Mouse (Mus musculus) heart, embryonic 11.5 days (tissue): ENCODE measurements around the gene Cma2. TPM values are rescaled to one million over a fixed set of nuclear protein-coding genes. Genes with fewer than 3 reads are reported as not detected.

Experiments
- ATAC-seq: fragments of 200-750 bp; cut with Nextera tagmentation; replicated peaks from 2 replicates; pipeline ENCODE4 v1.8.0; 2017; ENCODE audit warnings: moderate library complexity; ENCODE audit not compliant: insufficient number of reproducible peaks, low FRiP score, low TSS enrichment
- H3K27ac ChIP-seq: fragments of 300-500 bp; sonication (generic); 2 replicates; pipeline ENCODE4 v1.5.1; 2014; ENCODE audit warnings: mild to moderate bottlenecking, low read depth, low read length
- H3K27me3 ChIP-seq: fragments of 300-500 bp; sonication (generic); 2 replicates; pipeline ENCODE4 v1.6.1; 2014; ENCODE audit warnings: mild to moderate bottlenecking, low read length, mixed read lengths; ENCODE audit not compliant: control insufficient read depth, insufficient read depth
- H3K36me3 ChIP-seq: fragments of 300-500 bp; sonication (generic); 2 replicates; pipeline ENCODE4 v1.6.1; 2014; ENCODE audit warnings: mild to moderate bottlenecking, low read length, moderate library complexity, mixed read lengths; ENCODE audit not compliant: control insufficient read depth, insufficient read depth
- H3K4me1 ChIP-seq: fragments of 300-500 bp; sonication (generic); 2 replicates; pipeline ENCODE4 v1.6.1; 2014; ENCODE audit warnings: low read length; ENCODE audit not compliant: control insufficient read depth, insufficient read depth
- H3K4me2 ChIP-seq: fragments of 300-500 bp; sonication (generic); 2 replicates; pipeline ENCODE4 v1.6.1; 2014; ENCODE audit warnings: mild to moderate bottlenecking, moderate library complexity
- H3K4me3 ChIP-seq: fragments of 300-500 bp; sonication (generic); 2 replicates; pipeline ENCODE4 v1.5.1; 2014; ENCODE audit warnings: low read depth, low read length
- H3K9ac ChIP-seq: fragments of 300-500 bp; sonication (generic); 2 replicates; pipeline ENCODE4 v1.6.1; 2014; ENCODE audit warnings: mild to moderate bottlenecking, low read depth, low read length, moderate library complexity
- H3K9me3 ChIP-seq: fragments of 300-500 bp; sonication (generic); replicated peaks from 2 replicates; pipeline ENCODE4 v1.6.1; 2016; ENCODE audit warnings: low read length; ENCODE audit not compliant: control insufficient read depth
- WGBS: fragments of 180-500 bp; shearing (Covaris S2); extraction: QIAGEN DNeasy Blood & Tissue Kit; methylation state at CpG from one replicate; pipeline ENCODE4 v1.1.7; 2014; ENCODE audit not compliant: insufficient replicate concordance; 5-methylcytosine and 5-hydroxymethylcytosine counted together
- polyA plus RNA-seq: library from polyadenylated mRNA; unstranded; fragments of >200 nt; fragmentation: Nextera tagmentation; extraction: Ambion mirVana; gene quantifications from 2 replicates; pipeline ENCODE4 v1.2.1, GENCODE M21; 2014

Gene Cma2
- not detected in 2 replicates for polyA plus RNA-seq

- 76% methylated on average over 6 of the region's 6 CpGs for WGBS
Observed at GRCm38 (mm10) chr14:55950346-55951030, at the start of gene Cma2. Gene Cma2, plus strand, starts transcription at chr14:55950980.

GRCm38 (mm10) chr14:55905518-55905917 lies 45.3 kb upstream of the Cma2 start:
- Histone ChIP-seq H3K36me3 (no peaks in the 10 kb centered on the region), H3K27ac (no peak overlapping the region), H3K9ac (no peak overlapping the region), H3K4me2 (no peak overlapping the region), H3K4me1 (no peaks in the 10 kb centered on the region), H3K27me3 (no peaks in the 10 kb centered on the region; the same call in 1 of the 2 replicates), H3K4me3 (no peak overlapping the region), H3K9me3 (no peaks in the 10 kb centered on the region)
- no peak for ATAC-seq
- whole genome bisulfite sequencing: 14% methylated on average over 1 of the region's 1 CpGs

More at GRCm38 (mm10) chr14:55950346-55951030, at the start of gene Cma2:
- no peaks in the 10 kb centered on the region for H3K27me3 ChIP-seq
- ATAC-seq: no peak
- H3K9me3 ChIP-seq: no peaks in the 10 kb centered on the region
- H3K36me3 ChIP-seq: no peaks in the 10 kb centered on the region
- H3K9ac ChIP-seq: no peak within 1 kb of the TSS
- no peak within 1 kb of the TSS for H3K27ac ChIP-seq
- H3K4me2 ChIP-seq: no peak within 1 kb of the TSS
- peaks cover 3% of the 10 kb centered on the region; the same call in 1 of the 2 replicates for H3K4me1 ChIP-seq
- H3K4me3 ChIP-seq: no peak within 1 kb of the TSS

- Histone ChIP-seq H3K4me3 (no peak overlapping the region), H3K9ac (no peak overlapping the region), H3K27me3 (no peaks in the 10 kb centered on the region), H3K4me2 (no peak overlapping the region), H3K36me3 (no peaks in the 10 kb centered on the region), H3K27ac (no peak overlapping the region), H3K9me3 (no peaks in the 10 kb centered on the region), H3K4me1 (no peaks in the 10 kb centered on the region)
- 49% methylated on average over 4 of the region's 4 CpGs for WGBS
- no peak for ATAC-seq
Observed at GRCm38 (mm10) chr14:55913406-55913805, 37.4 kb upstream of the Cma2 start.

GRCm38 (mm10) chr14:55918240-55919082 lies 32.3 kb upstream of the Cma2 start:
- Histone ChIP-seq H3K9me3 (no peaks in the 10 kb centered on the region), H3K36me3 (no peaks in the 10 kb centered on the region), H3K9ac (no peak overlapping the region), H3K27ac (no peak overlapping the region), H3K4me3 (no peak overlapping the region), H3K4me2 (no peak overlapping the region), H3K4me1 (no peaks in the 10 kb centered on the region), H3K27me3 (no peaks in the 10 kb centered on the region)
- no peak for ATAC-seq
- 36% methylated on average over 14 of the region's 14 CpGs for WGBS

- Histone ChIP-seq H3K4me3 (no peak overlapping the region), H3K9ac (0 out of 2 replicates have a peak overlapping the region, but pooled peaks have one; percentile 10), H3K4me1 (no peaks in the 10 kb centered on the region), H3K36me3 (no peaks in the 10 kb centered on the region), H3K27ac (no peak overlapping the region), H3K9me3 (no peaks in the 10 kb centered on the region), H3K4me2 (no peak overlapping the region; the same call in 1 of the 2 replicates), H3K27me3 (no peaks in the 10 kb centered on the region)
- ATAC-seq: no peak
- 20% methylated on average over 7 of the region's 7 CpGs for WGBS
Observed at GRCm38 (mm10) chr14:55922475-55923232, 28.1 kb upstream of the Cma2 start.

GRCm38 (mm10) chr14:55926847-55927246 lies 23.9 kb upstream of the Cma2 start:
- H3K4me1 ChIP-seq: no peaks in the 10 kb centered on the region
- no peaks in the 10 kb centered on the region for H3K9me3 ChIP-seq
- no peak overlapping the region for H3K4me3 ChIP-seq
- H3K27ac ChIP-seq: no peak overlapping the region
- 69% methylated on average over 4 of the region's 4 CpGs for whole genome bisulfite sequencing
- no peak overlapping the region for H3K9ac ChIP-seq
- H3K4me2 ChIP-seq: no peak overlapping the region
- no peaks in the 10 kb centered on the region for H3K27me3 ChIP-seq
- ATAC-seq: no peak
- H3K36me3 ChIP-seq: no peaks in the 10 kb centered on the region

GRCm38 (mm10) chr14:55929263-55929997 lies 21.4 kb upstream of the Cma2 start:
- H3K9me3 ChIP-seq: no peaks in the 10 kb centered on the region
- no peaks in the 10 kb centered on the region for H3K4me1 ChIP-seq
- ATAC-seq: no peak
- H3K36me3 ChIP-seq: no peaks in the 10 kb centered on the region
- no peak overlapping the region for H3K4me2 ChIP-seq
- H3K27me3 ChIP-seq: no peaks in the 10 kb centered on the region
- no peak overlapping the region for H3K27ac ChIP-seq
- H3K4me3 ChIP-seq: no peak overlapping the region
- WGBS: 49% methylated on average over 12 of the region's 12 CpGs
- no peak overlapping the region for H3K9ac ChIP-seq

- no peak; the same call in 1 of the 2 replicates for ATAC-seq
- WGBS: 33% methylated on average over 7 of the region's 7 CpGs
- no peak overlapping the region for H3K27ac ChIP-seq
- H3K4me2 ChIP-seq: no peak overlapping the region
- no peaks in the 10 kb centered on the region for H3K36me3 ChIP-seq
- H3K9me3 ChIP-seq: no peaks in the 10 kb centered on the region
- no peaks in the 10 kb centered on the region for H3K4me1 ChIP-seq
- no peaks in the 10 kb centered on the region for H3K27me3 ChIP-seq
- H3K4me3 ChIP-seq: no peak overlapping the region
- 0 out of 2 replicates have a peak overlapping the region, but pooled peaks have one; percentile 16 for H3K9ac ChIP-seq
Observed at GRCm38 (mm10) chr14:55933586-55933985, 17.2 kb upstream of the Cma2 start.
